Mouse (Mus musculus): ENCODE results near the gene Ttll3. TPM values are rescaled to one million over a fixed set of nuclear protein-coding genes. Genes with fewer than 3 reads are reported as not detected.

Gene Ttll3
- polyA plus RNA-seq, 1 experiment from 2014 or later, result 4.2 TPM

DNA sequence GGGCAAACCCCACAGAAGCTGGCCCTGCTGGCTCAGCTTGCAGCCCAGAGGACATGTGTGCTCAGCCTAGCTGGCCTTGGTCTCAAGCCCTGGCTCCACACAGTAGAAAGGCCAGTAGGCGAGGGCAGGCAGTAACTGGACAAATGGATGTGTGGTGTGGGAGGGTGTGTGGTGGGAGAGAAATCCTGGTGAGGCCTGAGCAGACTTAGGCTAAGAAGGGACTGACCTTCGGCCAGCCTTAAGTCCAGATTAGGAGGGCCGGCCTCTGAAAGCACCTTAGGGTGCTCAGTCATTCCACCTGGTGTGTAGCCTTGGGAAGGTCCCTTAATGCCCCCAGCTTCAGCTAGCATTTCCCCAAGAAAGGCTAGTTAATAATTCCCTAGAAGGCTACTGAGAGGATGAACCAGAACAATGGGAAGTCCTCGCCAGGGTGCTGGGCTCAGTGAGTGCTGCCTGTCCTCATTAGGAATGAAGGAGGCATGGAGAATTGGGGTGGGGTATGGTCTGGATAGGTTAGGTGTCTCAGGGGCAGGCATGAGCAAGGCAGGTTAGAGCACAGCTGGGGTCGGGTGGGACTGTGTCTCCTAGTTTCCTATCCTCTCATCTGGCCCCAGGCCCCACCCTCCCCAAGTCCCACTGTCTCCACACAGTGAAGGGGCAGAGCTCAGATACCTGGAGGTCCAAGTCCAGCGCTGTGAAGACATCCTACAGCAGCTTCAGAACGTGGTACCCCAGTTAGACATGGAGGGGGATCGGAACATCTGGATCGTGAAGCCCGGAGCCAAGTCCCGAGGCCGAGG lies 15.8 kb downstream of the Ttll3 start:
- no peak overlapping the region for H3K4me2 ChIP-seq (replicated peaks; ENCODE audit: low read depth, low read length)
- H3K9ac ChIP-seq (ENCODE audit: low read depth, low read length), result no peak overlapping the region
- 77% methylated on average over 12 of the region's 12 CpGs for WGBS
- H3K9me3 ChIP-seq (ENCODE audit: control insufficient read depth, low read length), result no peaks in the 10 kb centered on the region
- 0 out of 2 replicates have a peak, but pooled peaks cover 4% of the 10 kb centered on the region for H3K36me3 ChIP-seq (ENCODE audit: control insufficient read depth, insufficient read depth, low read length)
- no peak overlapping the region for H3K27ac ChIP-seq (ENCODE audit: low read depth, low read length)
- H3K27me3 ChIP-seq (ENCODE audit: control insufficient read depth, insufficient read depth, low read length), result no peaks in the 10 kb centered on the region
- H3K4me3 ChIP-seq (ENCODE audit: low read depth, low read length), result no peak overlapping the region
- H3K4me1 ChIP-seq (replicated peaks; ENCODE audit: control insufficient read depth, insufficient read depth, low read length), result no peaks in the 10 kb centered on the region
- DNase-seq (ENCODE audit: low spot score), result no peak
- no peak for ATAC-seq (ENCODE audit: low FRiP score)

DNA sequence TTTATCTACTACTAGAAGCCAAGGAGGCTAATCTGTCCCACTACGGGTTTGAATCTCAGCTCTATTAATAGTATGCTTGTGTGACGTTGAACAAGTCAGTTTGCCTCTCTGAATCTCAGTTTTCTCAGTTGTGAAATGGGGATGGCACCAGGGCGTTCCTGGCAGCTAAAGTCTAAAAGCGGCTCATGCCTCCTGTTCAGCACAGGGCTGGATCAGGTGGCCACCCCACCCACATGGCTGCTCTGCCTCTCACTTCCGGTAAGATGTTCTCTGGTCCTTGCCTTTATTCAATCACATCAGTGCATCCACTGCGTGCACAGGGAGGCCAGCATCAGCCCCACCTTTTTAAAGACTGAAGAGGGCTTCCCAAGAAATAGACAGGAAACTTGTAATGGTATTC lies 16.4 kb downstream of the Ttll3 start:
- no peak for DNase-seq (ENCODE audit: low spot score)
- H3K9me3 ChIP-seq (ENCODE audit: control insufficient read depth, low read length), result no peaks in the 10 kb centered on the region
- WGBS, result 89% methylated on average over 6 of the region's 6 CpGs

DNA sequence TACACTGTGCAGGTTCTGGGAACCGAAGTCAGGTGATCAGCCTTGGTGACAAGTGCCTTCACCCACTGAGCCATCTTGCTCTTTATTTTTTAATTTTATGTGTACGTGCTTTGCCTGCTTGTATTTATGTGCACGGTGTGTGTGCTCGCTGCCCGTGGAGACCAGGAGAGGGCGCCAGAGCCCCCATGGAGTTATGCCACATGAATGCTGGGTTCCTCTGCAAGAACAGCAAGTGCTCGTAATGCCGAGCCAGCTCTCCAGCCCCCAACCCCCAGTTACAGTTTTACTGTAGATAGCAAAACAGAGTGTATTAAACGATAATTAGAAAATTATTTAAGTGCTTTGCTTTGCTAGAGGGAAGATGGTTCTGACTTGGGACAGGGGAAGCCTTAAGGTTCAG lies 17.6 kb downstream of the Ttll3 start:
- H3K27me3 ChIP-seq (ENCODE audit: control insufficient read depth, insufficient read depth, low read length), result no peaks in the 10 kb centered on the region
- no peak overlapping the region for H3K4me2 ChIP-seq (replicated peaks; ENCODE audit: low read depth, low read length)
- no peak overlapping the region for H3K27ac ChIP-seq (ENCODE audit: low read depth, low read length)
- no peaks in the 10 kb centered on the region for H3K4me1 ChIP-seq (replicated peaks; ENCODE audit: control insufficient read depth, insufficient read depth, low read length)
- H3K4me3 ChIP-seq (ENCODE audit: low read depth, low read length), result no peak overlapping the region
- H3K36me3 ChIP-seq (ENCODE audit: control insufficient read depth, insufficient read depth, low read length), result 0 out of 2 replicates have a peak, but pooled peaks cover 4% of the 10 kb centered on the region
- peak; percentile 19 for DNase-seq (ENCODE audit: low spot score)
- WGBS, result 76% methylated on average over 9 of the region's 9 CpGs
- ATAC-seq (ENCODE audit: low FRiP score), result no peak
- H3K9ac ChIP-seq (ENCODE audit: low read depth, low read length), result no peak overlapping the region
- no peaks in the 10 kb centered on the region for H3K9me3 ChIP-seq (ENCODE audit: control insufficient read depth, low read length)

More for the DNA sequence above, 16.4 kb downstream of the Ttll3 start:
- Histone ChIP-seq H3K9ac (ENCODE audit: low read depth, low read length) (no peak overlapping the region), H3K27ac (ENCODE audit: low read depth, low read length) (no peak overlapping the region), H3K36me3 (ENCODE audit: control insufficient read depth, insufficient read depth, low read length) (0 out of 2 replicates have a peak, but pooled peaks cover 4% of the 10 kb centered on the region), H3K27me3 (ENCODE audit: control insufficient read depth, insufficient read depth, low read length) (no peaks in the 10 kb centered on the region), H3K4me2 (replicated peaks; ENCODE audit: low read depth, low read length) (no peak overlapping the region), H3K4me3 (ENCODE audit: low read depth, low read length) (no peak overlapping the region), H3K4me1 (replicated peaks; ENCODE audit: control insufficient read depth, insufficient read depth, low read length) (no peaks in the 10 kb centered on the region)
- ATAC-seq (ENCODE audit: low FRiP score), result no peak

DNA sequence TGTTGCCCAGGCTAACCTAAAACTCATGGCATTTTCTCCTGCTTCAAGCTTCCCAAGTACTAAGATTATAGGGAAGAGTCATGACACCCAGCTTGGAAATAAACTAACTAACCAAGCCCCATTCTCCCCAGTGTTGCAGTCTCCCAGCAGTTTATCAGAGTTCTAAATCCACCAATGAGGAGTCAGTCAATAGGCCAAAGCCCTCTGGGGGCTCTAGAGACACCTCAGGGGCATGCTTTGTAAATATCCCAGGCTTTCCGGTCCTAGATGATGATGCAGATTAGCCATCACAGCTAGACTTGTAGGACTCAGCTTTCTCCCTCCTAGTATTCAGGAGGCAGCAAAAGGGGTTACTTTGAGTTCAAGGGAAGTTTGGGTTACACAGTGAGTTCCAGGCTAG lies 20.9 kb downstream of the Ttll3 start:
- DNase-seq (ENCODE audit: low spot score), result no peak
- H3K4me2 ChIP-seq (replicated peaks; ENCODE audit: low read depth, low read length), result no peak overlapping the region
- no peak overlapping the region for H3K4me3 ChIP-seq (ENCODE audit: low read depth, low read length)
- ATAC-seq (ENCODE audit: low FRiP score), result no peak
- 0 out of 2 replicates have a peak, but pooled peaks cover 4% of the 10 kb centered on the region for H3K36me3 ChIP-seq (ENCODE audit: control insufficient read depth, insufficient read depth, low read length)
- no peaks in the 10 kb centered on the region for H3K9me3 ChIP-seq (ENCODE audit: control insufficient read depth, low read length)
- H3K27ac ChIP-seq (ENCODE audit: low read depth, low read length), result no peak overlapping the region
- no peaks in the 10 kb centered on the region for H3K4me1 ChIP-seq (replicated peaks; ENCODE audit: control insufficient read depth, insufficient read depth, low read length)
- H3K27me3 ChIP-seq (ENCODE audit: control insufficient read depth, insufficient read depth, low read length), result no peaks in the 10 kb centered on the region
- 66% methylated on average over 1 of the region's 1 CpGs for WGBS
- H3K9ac ChIP-seq (ENCODE audit: low read depth, low read length), result no peak overlapping the region

DNA sequence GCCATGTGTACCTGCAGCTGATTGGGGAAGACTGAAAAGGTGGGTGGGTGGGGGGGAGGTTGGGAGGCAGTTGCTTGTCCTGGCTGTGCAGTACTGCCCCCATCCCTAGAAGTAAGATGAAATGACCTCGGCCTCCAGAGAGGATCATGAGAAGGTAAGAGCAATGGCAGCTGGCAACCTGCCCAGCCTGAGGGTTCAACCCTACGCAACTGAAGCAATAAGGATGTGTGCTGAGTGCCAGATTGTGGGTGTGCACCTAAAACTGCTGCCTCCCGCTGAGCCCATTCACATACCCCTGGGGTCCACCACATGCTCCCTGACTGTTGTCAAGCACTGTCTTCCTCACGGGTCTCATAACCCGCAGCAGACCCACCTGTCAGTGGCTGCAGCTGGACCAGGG lies 27.4 kb downstream of the Ttll3 start:
- ATAC-seq (ENCODE audit: low FRiP score) (no peak), DNase-seq (ENCODE audit: low spot score) (no peak)
- Histone ChIP-seq H3K9ac (ENCODE audit: low read depth, low read length) (no peak overlapping the region), H3K36me3 (ENCODE audit: control insufficient read depth, insufficient read depth, low read length) (no peaks in the 10 kb centered on the region), H3K27ac (ENCODE audit: low read depth, low read length) (no peak overlapping the region), H3K4me3 (ENCODE audit: low read depth, low read length) (no peak overlapping the region), H3K4me2 (replicated peaks; ENCODE audit: low read depth, low read length) (no peak overlapping the region), H3K27me3 (ENCODE audit: control insufficient read depth, insufficient read depth, low read length) (no peaks in the 10 kb centered on the region), H3K9me3 (ENCODE audit: control insufficient read depth, low read length) (no peaks in the 10 kb centered on the region), H3K4me1 (replicated peaks; ENCODE audit: control insufficient read depth, insufficient read depth, low read length) (peaks cover 7% of the 10 kb centered on the region; the same call in 1 of the 2 replicates)
- WGBS, result 88% methylated on average over 5 of the region's 5 CpGs

DNA sequence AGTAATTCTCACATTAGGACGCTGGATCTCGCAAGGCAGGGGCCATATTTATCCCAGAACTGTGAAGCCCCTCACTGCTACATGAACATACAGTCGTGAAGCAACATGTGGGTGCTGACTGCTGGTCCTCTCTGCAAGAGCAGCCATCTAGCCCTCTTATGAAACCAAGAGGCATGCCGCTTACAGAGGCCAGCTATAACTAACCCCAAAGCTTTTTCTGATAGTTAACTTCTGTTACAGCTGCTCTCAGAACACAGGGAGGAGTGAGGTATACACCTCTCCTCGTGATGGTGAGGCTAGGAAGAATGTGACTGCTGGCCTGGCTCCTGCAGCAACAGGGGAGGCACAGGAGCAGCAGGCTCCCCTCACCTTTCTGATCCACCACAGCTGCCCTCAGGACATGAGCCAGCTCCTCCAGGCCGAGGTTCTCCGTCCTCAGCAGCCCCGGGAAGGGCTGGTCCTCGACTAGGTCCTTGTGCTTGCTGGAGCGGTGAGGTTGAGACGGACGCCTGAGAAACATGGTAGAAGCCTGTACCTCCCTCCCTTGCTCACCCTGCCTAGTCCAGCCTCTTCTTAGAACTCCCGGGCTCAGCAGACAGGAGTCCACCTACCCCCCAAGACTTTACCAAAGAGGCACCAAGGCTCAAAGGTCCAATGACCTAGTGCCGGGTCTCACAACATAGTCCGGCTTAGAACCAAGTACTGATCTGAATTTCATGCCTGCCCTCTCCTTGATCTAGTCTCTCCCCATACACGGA lies 29.6 kb downstream of the Ttll3 start:
- 16% methylated on average over 16 of the region's 16 CpGs for WGBS
- peak overlapping the region; percentile 94 for H3K4me2 ChIP-seq (replicated peaks; ENCODE audit: low read depth, low read length)
- no peaks in the 10 kb centered on the region for H3K9me3 ChIP-seq (ENCODE audit: control insufficient read depth, low read length)
- no peak for DNase-seq (ENCODE audit: low spot score)
- no peaks in the 10 kb centered on the region for H3K27me3 ChIP-seq (ENCODE audit: control insufficient read depth, insufficient read depth, low read length)
- peak overlapping the region; percentile 67 for H3K4me3 ChIP-seq (ENCODE audit: low read depth, low read length)
- H3K9ac ChIP-seq (ENCODE audit: low read depth, low read length), result peak overlapping the region; percentile 67
- ATAC-seq (ENCODE audit: low FRiP score), result peak; percentile 76
- H3K27ac ChIP-seq (ENCODE audit: low read depth, low read length), result no peak overlapping the region
- H3K36me3 ChIP-seq (ENCODE audit: control insufficient read depth, insufficient read depth, low read length), result no peaks in the 10 kb centered on the region
- peaks cover 7% of the 10 kb centered on the region; the same call in 1 of the 2 replicates for H3K4me1 ChIP-seq (replicated peaks; ENCODE audit: control insufficient read depth, insufficient read depth, low read length)

DNA sequence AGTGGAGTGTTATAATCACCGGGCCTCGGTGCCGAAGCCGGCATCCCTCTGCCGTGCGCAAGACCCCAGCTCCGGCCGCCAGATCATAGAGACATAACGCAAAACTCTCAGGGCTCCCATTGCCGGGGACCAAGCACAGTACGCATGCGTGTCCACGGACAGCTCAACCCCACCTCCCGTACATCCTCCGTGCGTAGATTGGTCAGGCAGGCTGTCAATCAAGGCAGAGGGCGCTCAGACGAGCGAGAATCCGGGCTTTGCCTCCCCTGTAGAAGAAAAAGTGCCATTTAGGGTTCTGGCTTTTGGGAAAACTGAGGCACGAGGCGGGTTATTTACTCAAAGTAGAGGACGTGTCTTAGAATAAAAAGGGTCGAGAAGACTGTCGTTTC lies 30.1 kb downstream of the Ttll3 start, which contains the start of gene Rpusd3:
TSS of gene Rpusd3 (minus strand) at position 142 of the 389 bp plus-strand sequence.
- ATAC-seq (ENCODE audit: low FRiP score), result peak; percentile 98

DNA sequence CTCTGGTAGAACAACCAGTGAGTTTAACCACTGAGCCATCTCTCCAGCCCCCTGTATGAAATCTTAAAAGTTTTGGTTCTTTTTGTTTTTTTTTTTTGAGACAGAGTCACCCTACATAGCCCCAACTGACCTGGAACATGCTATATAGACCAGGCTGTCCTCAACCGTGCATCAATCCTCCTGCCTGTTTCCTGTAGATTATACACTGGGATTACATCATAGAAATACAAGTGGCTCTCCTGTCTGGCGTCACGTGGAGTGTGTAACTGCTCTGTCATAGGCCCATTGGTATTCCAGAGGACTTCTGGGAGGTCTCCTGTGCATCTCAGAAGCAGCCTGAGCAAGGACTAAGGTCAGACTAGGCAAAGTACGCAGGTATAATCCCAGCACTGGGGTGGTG lies 33.9 kb downstream of the Ttll3 start:
- H3K9ac ChIP-seq (ENCODE audit: low read depth, low read length), result no peak overlapping the region
- ATAC-seq (ENCODE audit: low FRiP score) (no peak), DNase-seq (ENCODE audit: low spot score) (no peak)
- 84% methylated on average over 4 of the region's 4 CpGs for WGBS
- H3K27me3 ChIP-seq (ENCODE audit: control insufficient read depth, insufficient read depth, low read length), result no peaks in the 10 kb centered on the region
- no peak overlapping the region for H3K4me3 ChIP-seq (ENCODE audit: low read depth, low read length)
- no peak overlapping the region for H3K4me2 ChIP-seq (replicated peaks; ENCODE audit: low read depth, low read length)
- no peak overlapping the region for H3K27ac ChIP-seq (ENCODE audit: low read depth, low read length)
- H3K36me3 ChIP-seq (ENCODE audit: control insufficient read depth, insufficient read depth, low read length), result no peaks in the 10 kb centered on the region
- no peaks in the 10 kb centered on the region for H3K9me3 ChIP-seq (ENCODE audit: control insufficient read depth, low read length)
- peaks cover 4% of the 10 kb centered on the region; the same call in 1 of the 2 replicates for H3K4me1 ChIP-seq (replicated peaks; ENCODE audit: control insufficient read depth, insufficient read depth, low read length)

More for the DNA sequence above, 30.1 kb downstream of the Ttll3 start, which contains the start of gene Rpusd3:
- Histone ChIP-seq H3K27ac (ENCODE audit: low read depth, low read length) (no peak within 1 kb of the TSS), H3K9ac (ENCODE audit: low read depth, low read length) (peak within 1 kb of the TSS; percentile 67), H3K4me3 (ENCODE audit: low read depth, low read length) (peak within 1 kb of the TSS; percentile 67), H3K36me3 (ENCODE audit: control insufficient read depth, insufficient read depth, low read length) (no peaks in the 10 kb centered on the region), H3K4me1 (replicated peaks; ENCODE audit: control insufficient read depth, insufficient read depth, low read length) (peaks cover 7% of the 10 kb centered on the region; the same call in 1 of the 2 replicates), H3K9me3 (ENCODE audit: control insufficient read depth, low read length) (no peaks in the 10 kb centered on the region), H3K27me3 (ENCODE audit: control insufficient read depth, insufficient read depth, low read length) (no peaks in the 10 kb centered on the region), H3K4me2 (replicated peaks; ENCODE audit: low read depth, low read length) (peak within 1 kb of the TSS; percentile 94)
- WGBS, result under 1% methylated on average over 25 of the region's 25 CpGs
- DNase-seq (ENCODE audit: low spot score), result peak; percentile 99
